Mouse (Mus musculus) brain, adult 10 weeks (tissue): ENCODE measurements around the gene Gm21425. TPM values are rescaled to one million over a fixed set of nuclear protein-coding genes. Genes with fewer than 3 reads are reported as not detected.

Experiments used
- polyA plus RNA-seq: library from polyadenylated mRNA; stranded (reverse); fragments of 350-450 nt; fragmentation: Illumina TruSeq; extraction: RNeasy Lipid Tissue Mini Kit (QIAGEN cat#74804); gene quantifications from one replicate; pipeline ENCODE4 v1.2.3, GENCODE M21; 2015; ENCODE audit warnings: low read depth, low replicate concordance

Gene Gm21425
- polyA plus RNA-seq: not detected

GRCm38 (mm10) chrY:13161668-13162067, at the start of gene Gm21425:
Gene Gm21425, plus strand, starts transcription at chrY:13161968.

GRCm38 (mm10) chrY:13133392-13133791, 28.4 kb upstream of the Gm21425 start, which contains the start of gene Gm21891:
Gene Gm21891, minus strand, starts transcription at chrY:13133492.

Other genes with a start within 250 kb of the Gm21425 start
- gene Gm20807, start 119.1 kb upstream of the Gm21425 start, polyA plus RNA-seq: not detected
- gene Gm21891, start 28.5 kb upstream of the Gm21425 start, polyA plus RNA-seq: not detected
- not detected for gene Gm21828, start 62.0 kb downstream of the Gm21425 start, polyA plus RNA-seq
- gene Gm21440, start 90.4 kb downstream of the Gm21425 start, polyA plus RNA-seq: not detected
- gene Gm21454, start 90.5 kb downstream of the Gm21425 start, polyA plus RNA-seq: not detected
- gene Gm21725, start 187.1 kb downstream of the Gm21425 start, polyA plus RNA-seq: not detected